Mouse (Mus musculus): ENCODE measurements around the gene Gm28230.

Gm28230 gene

DNA sequence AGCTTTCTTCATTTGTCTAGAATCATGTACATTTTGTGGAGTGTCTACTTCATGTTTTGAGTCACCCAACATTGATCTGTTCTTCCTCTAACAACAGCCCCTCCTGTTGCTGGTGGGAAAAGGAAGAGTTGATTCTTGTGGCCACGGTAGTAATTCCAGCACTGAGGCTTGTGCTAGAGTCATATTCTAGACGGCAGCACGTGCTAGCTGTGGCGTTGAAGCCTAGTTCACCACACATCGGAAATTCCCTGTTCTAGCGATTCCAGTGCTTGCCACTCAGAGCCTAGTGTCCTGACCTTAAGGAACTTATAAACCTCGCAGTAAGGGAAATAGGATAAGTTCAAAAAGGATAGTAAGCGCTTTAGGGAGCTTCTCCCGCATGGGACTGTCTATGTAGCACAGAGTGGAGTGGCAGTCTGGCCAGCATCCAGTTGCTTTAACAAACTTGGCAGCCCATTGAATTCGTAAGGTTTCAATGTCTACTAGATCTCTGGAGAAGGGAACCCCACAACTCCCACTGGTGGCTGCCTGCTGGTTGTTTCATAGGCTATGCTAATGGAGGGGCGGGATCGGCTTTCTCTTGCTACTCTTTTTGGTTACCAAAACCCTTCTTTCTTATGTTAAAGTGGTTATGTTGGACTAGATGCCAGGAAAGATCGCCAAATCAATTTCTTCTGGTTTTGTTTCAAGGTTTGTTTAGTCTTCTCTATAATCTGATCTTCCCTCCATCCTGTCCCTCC lies 51.2 kb downstream of the Gm28230 start:
- no peak for DNase-seq

- DNase-seq, result no peak
Measured at GRCm38 (mm10) chr2:74781386-74781785, 54.9 kb downstream of the Gm28230 start.

GRCm38 (mm10) chr2:74795531-74795930 lies 69.0 kb downstream of the Gm28230 start:
- no peak for DNase-seq

Data from kidney, postnatal 10 days (tissue).